Mouse (Mus musculus) lung, postnatal 0 days (tissue): ENCODE measurements around the gene 4930426L09Rik. TPM values are rescaled to one million over a fixed set of nuclear protein-coding genes. Genes with fewer than 3 reads are reported as not detected.

Source experiments
- ATAC-seq: fragments of 200-750 bp; cut with Nextera tagmentation; 2 replicates; pipeline ENCODE4 v1.8.0; 2017; ENCODE audit warnings: moderate library complexity
- DNase-seq: peaks from one replicate; pipeline ENCODE4 v3.0.0-alpha.2; 2016; ENCODE audit warnings: low spot score
- H3K27ac ChIP-seq: fragments of 300-500 bp; sonication (generic); 2 replicates; pipeline ENCODE4 v1.5.1; 2014; ENCODE audit warnings: antibody characterized with exemption, mild to moderate bottlenecking, low read length, mixed read lengths
- H3K27me3 ChIP-seq: fragments of 300-500 bp; sonication (generic); replicated peaks from 2 replicates; pipeline ENCODE4 v1.6.1; 2014; ENCODE audit warnings: low read length, mixed read lengths; ENCODE audit not compliant: insufficient read depth
- H3K36me3 ChIP-seq: fragments of 300-500 bp; sonication (generic); 2 replicates; pipeline ENCODE4 v1.6.1; 2014; ENCODE audit warnings: low read length, mixed read lengths; ENCODE audit not compliant: insufficient read depth
- H3K4me1 ChIP-seq: fragments of 300-500 bp; sonication (generic); 2 replicates; pipeline ENCODE4 v1.6.1; 2014; ENCODE audit warnings: antibody characterized with exemption, low read depth, low read length, mixed read lengths; ENCODE audit not compliant: insufficient read depth
- H3K4me2 ChIP-seq: fragments of 300-500 bp; sonication (generic); replicated peaks from 2 replicates; pipeline ENCODE4 v1.6.1; 2014; ENCODE audit warnings: low read depth, mild to moderate bottlenecking, low read length, moderate library complexity, mixed read lengths
- H3K4me3 ChIP-seq: fragments of 300-500 bp; sonication (generic); 2 replicates; pipeline ENCODE4 v1.5.1; 2014; ENCODE audit warnings: low read depth, low read length
- H3K9ac ChIP-seq: fragments of 300-500 bp; sonication (generic); replicated peaks from 2 replicates; pipeline ENCODE4 v1.6.1; 2014; ENCODE audit warnings: low read depth, mild to moderate bottlenecking
- H3K9me3 ChIP-seq: fragments of 300-500 bp; sonication (generic); 2 replicates; pipeline ENCODE4 v1.6.1; 2016; ENCODE audit warnings: low read length, mixed read lengths
- CTCF ChIP-seq: IDR thresholded peaks from 2 replicates; pipeline ENCODE4 v1.5.1; 2016; ENCODE audit warnings: antibody characterized with exemption, mild to moderate bottlenecking
- EP300 ChIP-seq: IDR thresholded peaks from 2 replicates; pipeline ENCODE4 v1.6.1; 2016; ENCODE audit warnings: antibody characterized with exemption, mild to moderate bottlenecking, control low read depth
- WGBS: fragments of 180-500 bp; shearing (Covaris S2); extraction: QIAGEN DNeasy Blood & Tissue Kit; methylation state at CpG from one replicate; pipeline ENCODE4 v1.1.7; 2014; 5-methylcytosine and 5-hydroxymethylcytosine counted together
- polyA plus RNA-seq: library from polyadenylated mRNA; unstranded; fragments of >200 nt; fragmentation: Nextera tagmentation; extraction: Ambion mirVana; gene quantifications from 2 replicates; pipeline ENCODE4 v1.2.1, GENCODE M21; 2015

Gene 4930426L09Rik
- polyA plus RNA-seq, 1 experiment from 2014 or later, result 0.55 TPM

DNA sequence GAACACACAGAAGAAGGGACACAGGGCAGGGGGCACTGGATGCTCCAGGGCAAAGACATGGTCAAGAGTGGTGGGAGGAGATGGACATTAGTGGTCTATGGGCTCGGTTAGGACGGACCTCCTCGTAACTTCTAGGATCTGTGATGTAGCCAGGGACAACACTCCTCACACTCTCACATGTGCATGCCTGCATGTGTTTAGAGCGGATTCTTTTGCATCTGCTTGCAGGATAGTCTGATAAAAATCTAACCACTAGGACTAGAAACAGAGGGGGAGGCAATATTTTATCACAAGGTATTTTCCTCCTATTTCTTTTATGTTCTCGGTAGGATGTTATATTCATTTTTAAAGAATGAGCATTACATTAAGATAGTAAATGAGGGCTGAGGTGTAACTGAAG, 38.6 kb upstream of the 4930426L09Rik start:
- 92% methylated on average over 5 of the region's 5 CpGs for WGBS
- H3K27me3 ChIP-seq, result no peaks in the 10 kb centered on the region
- no peak overlapping the region for H3K4me2 ChIP-seq
- H3K27ac ChIP-seq, result no peak overlapping the region
- DNase-seq (no peak), ATAC-seq (no peak)
- no peak overlapping the region for H3K9ac ChIP-seq
- no peak for TF ChIP-seq EP300
- TF ChIP-seq CTCF, result no peak
- no peak overlapping the region for H3K4me3 ChIP-seq
- no peaks in the 10 kb centered on the region for H3K4me1 ChIP-seq
- no peaks in the 10 kb centered on the region for H3K9me3 ChIP-seq
- H3K36me3 ChIP-seq, result no peaks in the 10 kb centered on the region

DNA sequence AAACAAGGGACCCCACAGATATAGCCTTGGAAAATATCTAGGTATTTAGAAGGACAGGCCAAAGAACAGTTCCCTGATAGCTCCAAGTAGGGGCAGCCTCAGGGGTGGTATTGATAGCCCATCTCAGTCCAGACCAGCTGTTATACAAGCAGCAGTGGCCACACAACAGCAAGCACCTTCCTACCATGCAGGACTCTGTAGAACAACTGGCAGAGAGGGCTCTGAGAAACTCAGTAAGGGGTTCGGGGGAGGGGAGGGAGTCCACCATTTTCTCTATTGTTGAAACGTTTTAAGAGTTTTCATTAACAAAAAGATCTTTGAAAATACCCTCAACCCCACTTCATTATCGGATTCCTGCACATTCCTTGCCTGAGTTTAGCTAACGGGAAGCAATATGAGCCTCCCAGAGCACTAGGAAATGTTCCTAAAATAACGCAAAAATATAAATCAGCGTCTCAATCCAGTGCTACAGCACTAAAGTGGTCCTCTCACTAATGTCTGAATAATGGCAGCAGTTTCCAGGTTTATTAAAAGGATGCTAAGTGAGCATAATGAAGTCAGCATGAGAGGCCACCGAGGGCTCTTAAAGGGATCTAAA, 37.7 kb upstream of the 4930426L09Rik start:
- H3K4me3 ChIP-seq, result no peak overlapping the region
- H3K4me2 ChIP-seq, result no peak overlapping the region
- H3K9ac ChIP-seq, result no peak overlapping the region
- TF ChIP-seq CTCF, result no peak
- no peak for TF ChIP-seq EP300
- no peaks in the 10 kb centered on the region for H3K9me3 ChIP-seq
- H3K4me1 ChIP-seq, result no peaks in the 10 kb centered on the region
- no peak for ATAC-seq
- no peaks in the 10 kb centered on the region for H3K36me3 ChIP-seq
- H3K27ac ChIP-seq, result no peak overlapping the region
- no peak for DNase-seq
- no peaks in the 10 kb centered on the region for H3K27me3 ChIP-seq
- WGBS, result 51% methylated on average over 7 of the region's 7 CpGs

DNA sequence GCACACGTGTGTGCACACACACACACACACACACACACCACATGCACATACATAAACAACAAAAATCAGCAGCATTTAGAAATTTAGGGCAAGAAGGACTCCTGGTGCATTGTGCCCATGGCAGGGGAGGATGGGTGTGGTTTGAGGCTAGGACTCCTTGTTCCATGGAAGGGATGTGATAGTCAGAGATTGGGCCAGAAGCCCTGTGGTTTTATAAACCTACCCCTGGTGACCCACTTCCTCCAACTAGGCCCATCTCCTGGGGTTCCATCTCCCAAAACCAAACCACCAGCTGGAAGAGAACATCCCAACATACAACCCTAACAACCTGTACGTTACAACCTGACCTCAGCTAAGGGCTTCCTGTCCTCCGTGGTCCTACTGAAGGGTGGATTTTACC, 35.6 kb upstream of the 4930426L09Rik start:
- Histone ChIP-seq H3K9ac (no peak overlapping the region), H3K4me2 (no peak overlapping the region), H3K9me3 (no peaks in the 10 kb centered on the region), H3K4me1 (no peaks in the 10 kb centered on the region), H3K36me3 (no peaks in the 10 kb centered on the region), H3K27ac (no peak overlapping the region), H3K4me3 (no peak overlapping the region), H3K27me3 (no peaks in the 10 kb centered on the region)
- TF ChIP-seq EP300 (no peak), CTCF (no peak)
- 80% methylated on average over 3 of the region's 3 CpGs for WGBS
- ATAC-seq, result no peak
- no peak for DNase-seq

GRCm38 (mm10) chr2:18963286-18964040, 34.7 kb upstream of the 4930426L09Rik start:
- Histone ChIP-seq H3K27ac (no peak overlapping the region), H3K36me3 (no peaks in the 10 kb centered on the region), H3K9me3 (no peaks in the 10 kb centered on the region), H3K4me3 (no peak overlapping the region), H3K9ac (no peak overlapping the region), H3K4me2 (no peak overlapping the region), H3K27me3 (no peaks in the 10 kb centered on the region), H3K4me1 (no peaks in the 10 kb centered on the region)
- DNase-seq, result no peak
- WGBS, result 82% methylated on average over 13 of the region's 13 CpGs
- ATAC-seq, result no peak
- TF ChIP-seq CTCF (no peak), EP300 (no peak)

DNA sequence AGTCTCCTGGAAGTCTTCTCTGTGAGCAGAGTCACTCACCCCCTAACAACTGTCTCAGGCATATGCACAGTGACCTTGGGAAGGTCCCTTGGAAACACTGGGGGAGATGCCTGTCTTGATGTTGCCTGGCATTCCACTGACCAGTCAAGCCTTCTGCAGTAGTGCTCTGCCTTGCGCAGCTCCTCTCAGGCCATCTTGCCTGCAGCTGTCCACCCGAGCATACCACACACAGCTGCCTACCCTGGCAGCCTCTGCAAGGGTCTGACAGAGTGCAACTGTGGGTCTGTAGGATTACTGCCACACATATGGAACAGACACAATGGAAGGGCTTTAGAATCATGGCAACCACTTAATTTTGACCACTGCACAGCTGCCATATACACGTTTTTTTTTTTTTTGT, 33.0 kb upstream of the 4930426L09Rik start:
- ATAC-seq (no peak), DNase-seq (no peak)
- Histone ChIP-seq H3K9ac (no peak overlapping the region), H3K4me1 (0 out of 2 replicates have a peak, but pooled peaks cover 3% of the 10 kb centered on the region), H3K27me3 (no peaks in the 10 kb centered on the region), H3K36me3 (no peaks in the 10 kb centered on the region), H3K9me3 (no peaks in the 10 kb centered on the region), H3K4me3 (no peak overlapping the region), H3K4me2 (no peak overlapping the region), H3K27ac (no peak overlapping the region)
- TF ChIP-seq EP300, result no peak
- TF ChIP-seq CTCF, result no peak
- 82% methylated on average over 3 of the region's 3 CpGs for WGBS

DNA sequence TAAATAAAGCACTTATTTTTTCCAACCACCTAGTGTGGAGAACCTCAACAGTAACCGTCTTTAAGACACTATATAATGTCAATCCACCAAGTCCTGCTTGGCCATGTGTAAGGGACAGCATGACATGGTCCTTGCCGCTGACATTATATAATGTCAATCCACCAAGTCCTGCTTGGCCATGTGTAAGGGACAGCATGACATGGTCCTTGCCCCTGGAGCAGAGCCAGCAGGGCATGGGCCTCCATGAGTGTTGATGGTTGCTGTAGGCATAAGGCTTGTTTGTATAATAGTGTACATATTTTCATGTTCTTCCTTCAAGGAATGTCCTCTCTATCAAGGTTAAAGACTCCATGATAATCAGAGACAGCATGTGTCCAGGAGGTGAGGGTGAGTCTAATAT, 32.2 kb upstream of the 4930426L09Rik start:
- Histone ChIP-seq H3K4me1 (0 out of 2 replicates have a peak, but pooled peaks cover 3% of the 10 kb centered on the region), H3K4me3 (no peak overlapping the region), H3K27me3 (no peaks in the 10 kb centered on the region), H3K9ac (no peak overlapping the region), H3K27ac (no peak overlapping the region), H3K36me3 (no peaks in the 10 kb centered on the region), H3K4me2 (no peak overlapping the region), H3K9me3 (no peaks in the 10 kb centered on the region)
- ATAC-seq (no peak), DNase-seq (no peak)
- WGBS, result 91% methylated on average over 2 of the region's 2 CpGs
- TF ChIP-seq CTCF, result no peak
- no peak for TF ChIP-seq EP300
